Mouse (Mus musculus) monocyte, adult 2 months (primary cell): Measurements from ENCODE around the gene Tatdn2.
A peak's percentile ranks its signal among the peaks of the same experiment; 100 is the strongest.
"Not testable (repeated sequence)": the region's sequence is repeated elsewhere in the genome, so short reads cannot be mapped to it uniquely, and the experiment has no call there.

Experiments used
- DNase-seq, 2 experiments: peaks; one replicate each; pipeline ENCODE4 v3.0.0; 2022; ENCODE audit warnings: low spot score in 2 of 2, low read depth in 1 of 2

The Tatdn2 gene

GRCm38 (mm10) chr6:113669821-113670220 lies 27.0 kb upstream of the Tatdn2 start:
- no peak for DNase-seq

GRCm38 (mm10) chr6:113672029-113672428 lies 24.8 kb upstream of the Tatdn2 start:
- not testable (repeated sequence) for DNase-seq

GRCm38 (mm10) chr6:113672989-113673388 lies 23.9 kb upstream of the Tatdn2 start:
- DNase-seq, result no peak

- DNase-seq, result no peak
These were observed 21.6 kb upstream of the Tatdn2 start for GRCm38 (mm10) chr6:113675234-113675633.

- no peak for DNase-seq
These were observed 20.9 kb upstream of the Tatdn2 start for GRCm38 (mm10) chr6:113675991-113676390.

GRCm38 (mm10) chr6:113677070-113677734 lies 19.6 kb upstream of the Tatdn2 start:
- peak; percentile 85 to 89 for DNase-seq

- DNase-seq, result no peak
These were observed 18.4 kb upstream of the Tatdn2 start for GRCm38 (mm10) chr6:113678246-113679012.

- peak in 1 of 2 experiments; percentile 36 for DNase-seq
These were observed 16.8 kb upstream of the Tatdn2 start for GRCm38 (mm10) chr6:113679993-113680566.

GRCm38 (mm10) chr6:113681271-113681670 lies 15.6 kb upstream of the Tatdn2 start:
- peak; percentile 85 to 87 for DNase-seq

GRCm38 (mm10) chr6:113683081-113683825 lies 13.6 kb upstream of the Tatdn2 start:
- no peak for DNase-seq

- DNase-seq, result no peak
These were observed 10.2 kb upstream of the Tatdn2 start for GRCm38 (mm10) chr6:113686551-113687125.

GRCm38 (mm10) chr6:113690008-113690399 lies 6.8 kb upstream of the Tatdn2 start:
- no peak for DNase-seq

- no peak for DNase-seq
These were observed 6.3 kb upstream of the Tatdn2 start for GRCm38 (mm10) chr6:113690400-113691083.

GRCm38 (mm10) chr6:113691084-113691462 lies 5.8 kb upstream of the Tatdn2 start:
- no peak for DNase-seq

GRCm38 (mm10) chr6:113692661-113693133 lies 4.2 kb upstream of the Tatdn2 start:
- DNase-seq, result peak in 1 of 2 experiments; percentile 36

- DNase-seq, result no peak
These were observed 3.5 kb upstream of the Tatdn2 start for GRCm38 (mm10) chr6:113693377-113693776.

- DNase-seq, result no peak
These were observed 1.6 kb upstream of the Tatdn2 start for GRCm38 (mm10) chr6:113695203-113695602.

- DNase-seq, result no peak
These were observed 989 bp upstream of the Tatdn2 start for GRCm38 (mm10) chr6:113695766-113696355.

- DNase-seq, result peak in 1 of 2 experiments; percentile 19
These were observed 664 bp downstream of the Tatdn2 start for GRCm38 (mm10) chr6:113697222-113698205.
